Mouse (Mus musculus) adrenal gland, postnatal 36 days (tissue): ENCODE measurements at regions not wholly inside any gene's neighbourhood (a gene's known extent, or its start where the extent isn't known, plus 50 kb on each side); places are given as distances from the start of the nearest gene placed in this dataset.
A peak's percentile ranks its signal among the peaks of the same experiment; 100 is the strongest.

Experiments used
- DNase-seq, 2 experiments: peaks; one replicate each; pipeline ENCODE4 v3.0.0; 2021; ENCODE audit warnings: mixed read lengths in 1 of 2

GRCm38 (mm10) chr5:111946281-111946680, 212.6 kb downstream of the Gm26897 start:
- no peak for DNase-seq

- no peak for DNase-seq
Observed at GRCm38 (mm10) chr5:111957698-111958097, 224.0 kb downstream of the Gm26897 start.

- peak; percentile 40 to 60 for DNase-seq
Observed at GRCm38 (mm10) chr5:111958226-111958625, 224.5 kb downstream of the Gm26897 start.

- DNase-seq = no peak
Observed at GRCm38 (mm10) chr5:111965311-111965710, 231.6 kb downstream of the Gm26897 start.

GRCm38 (mm10) chr5:111968121-111968520, 234.4 kb downstream of the Gm26897 start:
- no peak for DNase-seq

- DNase-seq = no peak
Observed at GRCm38 (mm10) chr5:111968701-111969100, 235.0 kb downstream of the Gm26897 start.

GRCm38 (mm10) chr5:111971193-111971592, 237.5 kb downstream of the Gm26897 start:
- peak in 1 of 2 experiments; percentile 11 for DNase-seq

GRCm38 (mm10) chr5:111971952-111972351, 238.2 kb downstream of the Gm26897 start:
- no peak for DNase-seq

- DNase-seq = no peak
Observed at GRCm38 (mm10) chr5:111975686-111976085, 242.0 kb downstream of the Gm26897 start.

- DNase-seq = no peak
Observed at GRCm38 (mm10) chr5:111979601-111980000, 245.9 kb downstream of the Gm26897 start.

- no peak for DNase-seq
Observed at GRCm38 (mm10) chr5:111982106-111982505, 248.4 kb downstream of the Gm26897 start.

GRCm38 (mm10) chr5:111985997-111986396, 252.3 kb downstream of the Gm26897 start:
- DNase-seq = no peak

GRCm38 (mm10) chr5:111987036-111987435, 253.3 kb downstream of the Gm26897 start:
- no peak for DNase-seq

- no peak for DNase-seq
Observed at GRCm38 (mm10) chr5:111991805-111992204, 258.1 kb downstream of the Gm26897 start.

- no peak for DNase-seq
Observed at GRCm38 (mm10) chr5:111993221-111993620, 259.1 kb downstream of the Cryba4 start.

- DNase-seq = no peak
Observed at GRCm38 (mm10) chr5:111993930-111994329, 258.4 kb downstream of the Cryba4 start.

GRCm38 (mm10) chr5:111996806-111997205, 255.5 kb downstream of the Cryba4 start:
- no peak for DNase-seq

GRCm38 (mm10) chr5:112001742-112002701, 250.3 kb downstream of the Cryba4 start:
- no peak for DNase-seq

GRCm38 (mm10) chr5:112002856-112003660, 249.3 kb downstream of the Cryba4 start:
- no peak for DNase-seq

GRCm38 (mm10) chr5:112004041-112004440, 248.3 kb downstream of the Cryba4 start:
- DNase-seq = no peak

- DNase-seq = peak in 1 of 2 experiments; percentile 9
Observed at GRCm38 (mm10) chr5:112012505-112013164, 239.7 kb downstream of the Cryba4 start.

GRCm38 (mm10) chr5:112018925-112019324, 233.4 kb downstream of the Cryba4 start:
- DNase-seq = no peak
